Mouse (Mus musculus) heart, postnatal 25 days (tissue): ENCODE data around the gene Npm1. TPM values are rescaled to one million over a fixed set of nuclear protein-coding genes. Genes with fewer than 3 reads are reported as not detected.

Source experiments
- DNase-seq: peaks from one replicate; pipeline ENCODE4 v3.0.0; 2022; ENCODE audit warnings: low spot score
- intact Hi-C: fragments of 180-260 bp; cut with DNase I; formaldehyde crosslinking; loops from one replicate; pipeline ENCODE4 v1.15.1; 2025
- total RNA-seq, 2 experiments: library from RNA; stranded (reverse); gene quantifications; 2 replicates each; pipeline ENCODE4 v1.2.3; 2021

The Npm1 gene
- total RNA-seq: 100 to 1,000 TPM; 138 to 153 TPM

- DNase-seq: peak; percentile 98
- intact Hi-C loops: no loop called here
Measured at GRCm38 (mm10) chr11:33162998-33163506, at the start of gene Npm1. Npm1 (minus strand) TSS chr11:33163206.

- DNase-seq: no peak
- intact Hi-C loops: no loop called here
Measured at GRCm38 (mm10) chr11:33207411-33207810, 44.4 kb upstream of the Npm1 start.

GRCm38 (mm10) chr11:33204966-33205365 is 42.0 kb upstream of the Npm1 start:
- DNase-seq: no peak
- intact Hi-C loops: no loop called here

- DNase-seq: no peak
- intact Hi-C loops: no loop called here
Measured at GRCm38 (mm10) chr11:33204329-33204705, 41.3 kb upstream of the Npm1 start.

GRCm38 (mm10) chr11:33203383-33204328 is 40.6 kb upstream of the Npm1 start, which contains the start of gene Tlx3:
Tlx3 (minus strand) TSS chr11:33203589.
- intact Hi-C loops: no loop called here
- DNase-seq: no peak

DNA sequence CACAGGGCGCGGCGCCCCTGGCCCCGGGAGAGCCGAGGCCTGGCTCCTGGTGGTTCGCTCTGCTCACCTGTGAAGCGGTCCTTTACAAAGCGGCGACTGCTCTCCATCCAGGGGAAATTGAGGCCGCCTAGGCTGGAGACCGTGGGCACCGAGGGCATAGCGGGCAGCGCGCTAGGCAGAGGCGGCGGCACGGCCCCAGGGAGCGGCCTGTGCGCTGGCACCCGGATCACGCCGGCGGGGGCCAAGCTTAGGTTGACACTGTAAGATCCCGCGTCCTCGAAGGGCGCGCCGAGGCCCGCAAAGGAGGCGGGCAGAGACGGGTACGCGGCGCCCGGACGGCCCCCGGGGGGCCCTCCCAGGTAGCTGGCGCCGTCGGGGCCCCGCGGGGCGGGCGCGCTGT is 40.0 kb upstream of the Npm1 start:
- intact Hi-C loops: no loop called here
- DNase-seq: no peak

GRCm38 (mm10) chr11:33202296-33202695 is 39.3 kb upstream of the Npm1 start:
- DNase-seq: no peak
- intact Hi-C loops: no loop called here

DNA sequence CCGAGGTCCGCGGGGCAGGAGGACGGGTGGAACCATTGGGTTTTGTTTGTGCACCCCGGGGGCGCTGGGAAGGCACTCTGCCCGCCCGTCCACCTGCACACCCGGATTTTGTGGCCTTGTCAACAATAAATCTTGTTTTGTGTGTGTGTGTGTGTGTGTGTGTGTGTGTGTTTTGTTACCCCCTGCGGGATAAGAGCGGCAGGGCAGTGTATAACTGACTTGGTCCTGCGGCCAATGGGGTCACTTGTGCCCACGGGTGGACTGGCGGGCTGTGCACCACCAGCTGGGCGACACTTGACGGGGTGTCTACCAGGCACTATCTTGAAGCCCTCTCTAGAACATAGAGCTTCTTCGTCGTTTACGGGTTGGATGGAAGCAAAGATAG is 38.6 kb upstream of the Npm1 start:
- DNase-seq: no peak
- intact Hi-C loops: no loop called here

- no peak for DNase-seq
- intact Hi-C loops: no loop called here
Measured at GRCm38 (mm10) chr11:33200764-33201625, 38.0 kb upstream of the Npm1 start.

DNA sequence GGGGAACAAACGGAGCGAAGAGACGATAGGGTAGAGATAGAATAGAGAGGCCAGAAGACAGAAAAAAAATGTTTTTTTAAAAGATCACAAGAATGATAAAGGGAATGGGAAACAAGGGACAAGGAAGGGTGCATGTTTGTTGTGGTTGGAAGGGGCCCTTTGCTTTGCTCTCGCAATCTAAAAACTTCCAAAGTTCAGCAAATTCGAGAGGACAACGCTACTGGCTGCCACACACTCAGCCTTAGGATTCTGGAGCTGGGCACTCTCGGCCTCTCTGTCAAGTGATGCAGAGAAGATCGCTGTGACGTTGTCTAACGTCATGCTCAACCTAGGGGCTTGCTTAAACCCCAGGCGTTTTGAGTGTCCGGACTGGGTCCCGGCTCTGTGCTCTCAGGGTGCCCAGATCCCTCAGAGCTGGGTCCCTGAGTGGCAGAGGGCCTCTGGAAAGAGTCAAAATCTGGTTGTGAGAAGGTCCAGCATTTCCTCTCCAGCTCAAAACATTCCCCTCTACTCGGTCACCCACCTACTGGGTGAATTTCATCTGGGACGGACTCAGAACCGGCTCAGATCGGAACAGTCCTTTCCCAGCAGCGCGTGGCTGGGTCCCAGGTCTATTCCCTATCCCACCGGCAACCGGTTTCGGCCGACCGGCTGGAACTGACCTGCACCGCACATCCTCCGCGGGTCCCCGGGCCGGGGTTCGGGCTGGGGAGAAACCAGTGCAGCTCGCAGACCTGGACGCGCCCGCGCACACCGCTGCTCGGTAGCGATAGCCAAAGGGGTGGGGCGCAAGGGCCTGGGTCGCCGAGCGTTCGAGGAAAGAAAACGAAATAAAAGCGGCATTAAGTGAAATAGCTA is 37.1 kb upstream of the Npm1 start:
- DNase-seq: no peak
- intact Hi-C loops: no loop called here

DNA sequence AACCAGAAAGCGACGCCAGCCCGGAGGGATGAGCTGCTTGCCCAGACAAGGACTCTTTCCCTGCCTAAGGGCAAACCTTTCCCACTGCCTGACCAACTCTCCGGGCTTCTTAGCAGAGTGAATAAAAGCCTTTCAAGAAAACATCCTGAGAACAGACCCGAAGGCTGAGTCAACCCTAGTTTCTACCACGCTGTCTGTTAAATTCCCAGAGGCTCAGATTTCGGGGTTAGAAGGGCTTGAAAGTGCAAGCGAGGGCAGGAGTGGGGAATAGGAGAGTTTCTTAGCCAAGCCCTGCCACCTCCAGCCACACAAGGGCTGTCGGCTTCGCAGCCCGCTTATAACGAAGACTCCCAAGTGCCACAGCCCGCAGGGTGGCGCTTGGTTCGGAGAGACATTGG is 36.1 kb upstream of the Npm1 start:
- DNase-seq: no peak
- intact Hi-C loops: no loop called here

DNA sequence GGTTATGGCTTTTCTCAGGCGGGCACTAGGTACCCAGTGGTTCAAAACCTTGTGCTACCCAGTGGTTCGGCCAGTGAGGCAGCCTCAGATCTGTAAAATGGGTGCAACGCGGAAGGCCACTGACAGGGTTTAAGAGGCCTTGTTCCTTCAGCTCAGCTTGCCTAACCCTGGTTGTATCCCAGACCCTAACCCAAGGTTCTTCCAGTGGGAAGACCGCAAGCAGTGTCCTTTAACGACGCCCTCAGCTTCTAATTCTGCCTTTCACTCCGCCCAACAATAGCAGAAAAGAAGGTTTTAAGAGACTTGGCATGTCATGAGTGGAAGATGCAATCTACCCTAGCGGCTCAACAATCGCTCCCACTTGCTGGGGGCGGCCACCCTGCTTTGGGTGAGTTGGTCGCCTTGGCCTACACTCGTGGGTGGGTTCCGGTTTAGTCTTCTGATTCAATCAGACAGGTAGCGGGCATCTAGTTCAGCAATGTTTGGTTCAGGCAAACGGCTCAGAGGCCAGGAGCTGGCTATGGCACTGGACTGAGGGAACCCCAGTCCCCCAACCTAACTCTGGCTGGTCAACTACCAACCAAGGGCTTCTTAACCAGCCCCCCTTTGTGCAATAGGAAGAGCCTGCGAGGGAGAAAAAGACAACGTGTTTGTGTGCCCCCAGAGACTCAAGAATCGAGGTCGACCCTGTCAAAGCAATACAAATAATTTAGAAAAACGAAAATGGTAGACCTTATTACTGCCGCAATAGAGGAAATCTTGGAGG is 35.5 kb upstream of the Npm1 start:
- DNase-seq: no peak
- intact Hi-C loops: no loop called here

GRCm38 (mm10) chr11:33197673-33198072 is 34.7 kb upstream of the Npm1 start:
- intact Hi-C loops: no loop called here
- DNase-seq: no peak

DNA sequence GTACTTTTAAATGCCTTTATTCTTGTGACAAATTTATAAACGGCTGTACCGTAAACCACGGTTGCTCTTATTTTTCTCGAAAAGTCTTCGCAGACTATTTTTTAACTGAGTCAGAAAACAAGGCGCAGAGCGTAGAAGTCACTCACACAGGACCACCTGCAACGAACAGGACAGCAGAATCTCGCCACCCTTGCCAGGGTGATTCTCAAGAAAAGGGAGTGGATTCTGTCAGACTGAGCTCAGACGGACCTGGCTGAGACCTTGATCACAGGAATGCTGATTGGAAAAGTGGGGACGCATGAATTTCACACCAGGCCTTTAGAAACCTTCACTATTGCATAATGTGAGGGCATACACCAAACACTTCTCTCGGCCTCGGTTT is 34.1 kb upstream of the Npm1 start:
- DNase-seq: no peak
- intact Hi-C loops: no loop called here

- intact Hi-C loops: no loop called here
- DNase-seq: no peak
Measured at GRCm38 (mm10) chr11:33196447-33197132, 33.6 kb upstream of the Npm1 start.

GRCm38 (mm10) chr11:33195531-33196446 is 32.8 kb upstream of the Npm1 start:
- DNase-seq: no peak
- intact Hi-C loops: no loop called here

GRCm38 (mm10) chr11:33195061-33195460 is 32.1 kb upstream of the Npm1 start:
- DNase-seq: no peak
- intact Hi-C loops: no loop called here

GRCm38 (mm10) chr11:33193695-33194094 is 30.7 kb upstream of the Npm1 start:
- no peak for DNase-seq
- intact Hi-C loops: no loop called here
